Mouse (Mus musculus) intestine, embryonic 16.5 days (tissue): ENCODE data around the gene Scn1b. TPM values are rescaled to one million over a fixed set of nuclear protein-coding genes. Genes with fewer than 3 reads are reported as not detected.

Experiments
- ATAC-seq: fragments of 200-750 bp; cut with Nextera tagmentation; 2 replicates; pipeline ENCODE4 v1.8.0; 2017; ENCODE audit warnings: moderate TSS enrichment, moderate library complexity
- H3K27ac ChIP-seq: fragments of 300-500 bp; sonication (generic); 2 replicates; pipeline ENCODE4 v1.5.1; 2014; ENCODE audit warnings: mild to moderate bottlenecking, low read length
- H3K27me3 ChIP-seq: fragments of 300-500 bp; sonication (generic); replicated peaks from 2 replicates; pipeline ENCODE4 v1.6.1; 2014; ENCODE audit warnings: low read length, control low read depth, mixed read lengths; ENCODE audit not compliant: control insufficient read depth, insufficient read depth
- H3K36me3 ChIP-seq: fragments of 300-500 bp; sonication (generic); 2 replicates; pipeline ENCODE4 v1.6.1; 2014; ENCODE audit warnings: low read length, control low read depth; ENCODE audit not compliant: control insufficient read depth, insufficient read depth
- H3K4me1 ChIP-seq: fragments of 300-500 bp; sonication (generic); 2 replicates; pipeline ENCODE4 v1.6.1; 2014; ENCODE audit warnings: low read length, control low read depth, mixed read lengths; ENCODE audit not compliant: control insufficient read depth, insufficient read depth
- H3K4me2 ChIP-seq: fragments of 300-500 bp; sonication (generic); 2 replicates; pipeline ENCODE4 v1.6.1; 2014; ENCODE audit warnings: low read depth, low read length, control low read depth
- H3K4me3 ChIP-seq: fragments of 300-500 bp; sonication (generic); 2 replicates; pipeline ENCODE4 v1.5.1; 2014; ENCODE audit warnings: mild to moderate bottlenecking, low read length
- H3K9ac ChIP-seq: fragments of 300-500 bp; sonication (generic); 2 replicates; pipeline ENCODE4 v1.6.1; 2014; ENCODE audit warnings: low read depth, low read length
- H3K9me3 ChIP-seq: fragments of 300-500 bp; sonication (generic); 2 replicates; pipeline ENCODE4 v1.6.1; 2016; ENCODE audit warnings: low read length, control low read depth; ENCODE audit not compliant: control insufficient read depth
- WGBS: fragments of 180-500 bp; shearing (Covaris S2); extraction: QIAGEN DNeasy Blood & Tissue Kit; methylation state at CpG from one replicate; pipeline ENCODE4 v1.1.7; 2014; 5-methylcytosine and 5-hydroxymethylcytosine counted together
- polyA plus RNA-seq: library from polyadenylated mRNA; unstranded; fragments of >200 nt; fragmentation: Nextera tagmentation; extraction: Ambion mirVana; gene quantifications from 2 replicates; pipeline ENCODE4 v1.2.1, GENCODE M21; 2015

The Scn1b gene
- polyA plus RNA-seq, 1 experiment from 2014 or later = 0.16 TPM

- H3K4me1 ChIP-seq = peaks cover 21% of the 10 kb centered on the region
- H3K4me2 ChIP-seq = peak within 1 kb of the TSS; percentile 8
- no peaks in the 10 kb centered on the region for H3K27me3 ChIP-seq
- peak; percentile 65 for ATAC-seq
- no peaks in the 10 kb centered on the region for H3K36me3 ChIP-seq
- H3K4me3 ChIP-seq = peak within 1 kb of the TSS; percentile 9
- H3K9me3 ChIP-seq = no peaks in the 10 kb centered on the region
- no peak within 1 kb of the TSS for H3K27ac ChIP-seq
- H3K9ac ChIP-seq = 0 out of 2 replicates have a peak within 1 kb of the TSS, but pooled peaks have one; percentile 16
- 47% methylated on average over 5 of the region's 5 CpGs for WGBS
Measured at GRCm38 (mm10) chr7:31076492-31076891, 50.3 kb downstream of the Scn1b start, which contains the start of gene Fxyd3. Fxyd3 (minus strand) TSS chr7:31076704.

GRCm38 (mm10) chr7:31074713-31075069 is 52.1 kb downstream of the Scn1b start:
- H3K4me3 ChIP-seq = no peak overlapping the region
- WGBS = 55% methylated on average over 5 of the region's 5 CpGs

GRCm38 (mm10) chr7:31074061-31074712 is 52.6 kb downstream of the Scn1b start:
- Histone ChIP-seq H3K9ac (no peak overlapping the region), H3K9me3 (no peaks in the 10 kb centered on the region), H3K4me2 (no peak overlapping the region), H3K4me3 (no peak overlapping the region), H3K27ac (peak overlapping the region; percentile 4; the same call in 1 of the 2 replicates), H3K27me3 (no peaks in the 10 kb centered on the region), H3K4me1 (peaks cover 21% of the 10 kb centered on the region), H3K36me3 (no peaks in the 10 kb centered on the region)
- WGBS = 52% methylated on average over 7 of the region's 7 CpGs
- ATAC-seq = 0 out of 2 replicates have a peak, but pooled peaks have one; percentile 6

More at GRCm38 (mm10) chr7:31074713-31075069, 52.1 kb downstream of the Scn1b start:
- Histone ChIP-seq H3K36me3 (no peaks in the 10 kb centered on the region), H3K4me1 (peaks cover 21% of the 10 kb centered on the region), H3K9ac (no peak overlapping the region), H3K27ac (no peak overlapping the region), H3K27me3 (no peaks in the 10 kb centered on the region), H3K9me3 (no peaks in the 10 kb centered on the region), H3K4me2 (no peak overlapping the region)
- no peak for ATAC-seq

DNA sequence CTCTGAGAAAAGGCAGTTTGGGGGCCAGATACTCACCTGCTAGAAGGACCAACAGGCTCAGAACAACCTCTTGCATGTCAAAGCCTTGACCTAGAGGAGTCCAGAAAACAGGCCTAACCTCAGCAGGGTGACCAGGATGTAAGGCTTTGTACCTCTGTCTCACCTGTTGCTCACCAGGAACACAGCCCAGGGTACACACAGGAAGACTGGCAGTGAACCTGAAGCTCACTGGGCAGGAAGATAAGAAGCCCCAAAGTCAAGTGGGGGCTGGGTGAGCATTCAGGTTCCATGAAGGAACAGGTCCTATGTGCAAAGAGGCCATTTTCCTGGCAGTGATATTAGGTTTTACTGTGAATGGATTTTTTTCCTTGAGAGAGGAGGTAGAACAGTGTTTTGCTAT is 53.3 kb downstream of the Scn1b start:
- H3K9me3 ChIP-seq = no peaks in the 10 kb centered on the region
- H3K4me1 ChIP-seq = peaks cover 21% of the 10 kb centered on the region
- peak overlapping the region; percentile 16 for H3K27ac ChIP-seq
- no peaks in the 10 kb centered on the region for H3K36me3 ChIP-seq
- no peaks in the 10 kb centered on the region for H3K27me3 ChIP-seq
- H3K9ac ChIP-seq = no peak overlapping the region
- ATAC-seq = peak; percentile 30; the same call in 1 of the 2 replicates
- H3K4me2 ChIP-seq = no peak overlapping the region
- H3K4me3 ChIP-seq = no peak overlapping the region

GRCm38 (mm10) chr7:31072326-31072725 is 54.5 kb downstream of the Scn1b start:
- H3K36me3 ChIP-seq = no peaks in the 10 kb centered on the region
- peaks cover 24% of the 10 kb centered on the region for H3K4me1 ChIP-seq
- H3K9me3 ChIP-seq = no peaks in the 10 kb centered on the region
- no peak overlapping the region for H3K9ac ChIP-seq
- peak overlapping the region; percentile 62 for H3K27ac ChIP-seq
- 24% methylated on average over 9 of the region's 9 CpGs for WGBS
- ATAC-seq = peak; percentile 27; the same call in 1 of the 2 replicates
- H3K27me3 ChIP-seq = no peaks in the 10 kb centered on the region
- H3K4me2 ChIP-seq = 0 out of 2 replicates have a peak overlapping the region, but pooled peaks have one; percentile 20
- no peak overlapping the region for H3K4me3 ChIP-seq

DNA sequence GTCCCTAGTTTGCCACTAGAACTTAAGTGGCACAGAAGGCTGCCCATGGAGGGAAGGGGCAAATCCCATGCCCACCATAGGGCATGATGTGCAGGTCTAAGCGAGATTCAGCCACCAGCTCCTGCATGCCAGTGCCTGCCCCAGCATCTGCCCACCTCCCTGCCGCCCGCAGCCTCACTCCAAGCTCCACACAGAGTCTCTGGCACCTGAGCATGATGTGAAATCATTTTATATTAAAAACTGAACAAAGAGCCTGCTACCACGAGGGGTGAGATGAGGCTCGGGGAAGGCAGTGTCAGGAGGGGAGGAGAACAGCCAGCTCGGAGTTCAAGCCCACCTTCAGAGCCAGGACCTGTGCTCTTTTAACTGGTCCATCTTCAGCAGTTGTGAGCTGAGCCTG is 56.5 kb downstream of the Scn1b start:
- WGBS = 74% methylated on average over 6 of the region's 6 CpGs
- Histone ChIP-seq H3K36me3 (no peaks in the 10 kb centered on the region), H3K4me3 (no peak overlapping the region), H3K9me3 (no peaks in the 10 kb centered on the region), H3K27me3 (no peaks in the 10 kb centered on the region), H3K27ac (no peak overlapping the region), H3K4me2 (no peak overlapping the region), H3K4me1 (peaks cover 19% of the 10 kb centered on the region), H3K9ac (no peak overlapping the region)
- ATAC-seq = no peak

- no peaks in the 10 kb centered on the region for H3K36me3 ChIP-seq
- no peak overlapping the region for H3K9ac ChIP-seq
- no peaks in the 10 kb centered on the region for H3K27me3 ChIP-seq
- H3K4me2 ChIP-seq = no peak overlapping the region
- H3K4me3 ChIP-seq = no peak overlapping the region
- WGBS = 82% methylated on average over 14 of the region's 14 CpGs
- no peaks in the 10 kb centered on the region for H3K9me3 ChIP-seq
- no peak overlapping the region for H3K27ac ChIP-seq
- no peak for ATAC-seq
- H3K4me1 ChIP-seq = peaks cover 19% of the 10 kb centered on the region
Measured at GRCm38 (mm10) chr7:31069491-31069890, 57.3 kb downstream of the Scn1b start.

DNA sequence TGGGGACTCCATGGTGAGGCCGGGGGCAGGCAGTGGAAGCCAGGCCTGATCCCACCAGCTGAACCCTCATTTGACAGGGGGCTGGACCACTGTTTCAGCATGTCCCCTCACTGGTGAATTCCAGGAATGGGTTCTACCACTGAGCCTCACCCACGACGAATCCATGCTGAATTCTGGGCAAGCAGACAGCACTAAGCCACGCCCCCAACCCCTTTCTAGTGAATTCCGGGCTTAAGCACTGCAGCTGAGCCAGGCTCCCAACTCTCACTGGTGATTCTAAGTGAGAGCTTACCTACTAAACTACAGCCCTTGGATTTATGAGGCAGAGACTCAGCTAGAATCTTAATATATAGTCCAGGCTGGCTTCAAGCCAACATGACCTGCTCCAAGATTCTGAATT is 59.0 kb downstream of the Scn1b start:
- no peak overlapping the region for H3K9ac ChIP-seq
- no peaks in the 10 kb centered on the region for H3K36me3 ChIP-seq
- H3K27ac ChIP-seq = no peak overlapping the region
- H3K9me3 ChIP-seq = no peaks in the 10 kb centered on the region
- no peak overlapping the region for H3K4me3 ChIP-seq
- H3K27me3 ChIP-seq = no peaks in the 10 kb centered on the region
- 36% methylated on average over 5 of the region's 5 CpGs for WGBS
- peaks cover 14% of the 10 kb centered on the region for H3K4me1 ChIP-seq
- ATAC-seq = no peak
- H3K4me2 ChIP-seq = no peak overlapping the region
